Mouse (Mus musculus): ENCODE results near the gene Olfr299. TPM values are rescaled to one million over a fixed set of nuclear protein-coding genes. Genes with fewer than 3 reads are reported as not detected.

Olfr299 gene
- total RNA-seq (2021): not detected
- polyA plus RNA-seq (2012; rRNA removed): not detected in 2 replicates
- long read RNA-seq: 0 reads

GRCm38 (mm10) chr7:86459621-86460020 is at the start of gene Olfr299:
TSS of gene Olfr299 (plus strand) at chr7:86459921.
- no peak for DNase-seq

GRCm38 (mm10) chr7:86492384-86492783 is 32.7 kb downstream of the Olfr299 start, which contains the start of gene Olfr298:
TSS of gene Olfr298 (minus strand) at chr7:86492484.
- no peak for DNase-seq

Other genes with a start within 250 kb of the Olfr299 start
- not detected for gene Vmn2r76, start 213.6 kb upstream of the Olfr299 start, total RNA-seq (2021)
- not detected in 2 replicates for gene Vmn2r76, start 213.6 kb upstream of the Olfr299 start, polyA plus RNA-seq (2012; rRNA removed)
- not detected for gene Olfr310, start 182.7 kb upstream of the Olfr299 start, total RNA-seq (2021)
- not detected in 2 replicates for gene Olfr310, start 182.7 kb upstream of the Olfr299 start, polyA plus RNA-seq (2012; rRNA removed)
- gene Olfr309, start 146.2 kb upstream of the Olfr299 start, total RNA-seq (2021): not detected
- not detected in 2 replicates for gene Olfr309, start 146.2 kb upstream of the Olfr299 start, polyA plus RNA-seq (2012; rRNA removed)
- not detected for gene Olfr308, start 134.3 kb upstream of the Olfr299 start, total RNA-seq (2021)
- not detected in 2 replicates for gene Olfr308, start 134.3 kb upstream of the Olfr299 start, polyA plus RNA-seq (2012; rRNA removed)
- gene Olfr307, start 122.3 kb upstream of the Olfr299 start, total RNA-seq (2021): not detected
- not detected in 2 replicates for gene Olfr307, start 122.3 kb upstream of the Olfr299 start, polyA plus RNA-seq (2012; rRNA removed)
- not detected for gene Olfr305, start 93.0 kb upstream of the Olfr299 start, total RNA-seq (2021)
- gene Olfr305, start 93.0 kb upstream of the Olfr299 start, polyA plus RNA-seq (2012; rRNA removed): not detected in 2 replicates
- gene Olfr304, start 73.3 kb upstream of the Olfr299 start, total RNA-seq (2021): not detected
- not detected in 2 replicates for gene Olfr304, start 73.3 kb upstream of the Olfr299 start, polyA plus RNA-seq (2012; rRNA removed)
- not detected for gene Olfr303, start 62.1 kb upstream of the Olfr299 start, total RNA-seq (2021)
- not detected in 2 replicates for gene Olfr303, start 62.1 kb upstream of the Olfr299 start, polyA plus RNA-seq (2012; rRNA removed)
- gene Olfr301, start 56.1 kb upstream of the Olfr299 start, total RNA-seq (2021): not detected
- not detected in 2 replicates for gene Olfr301, start 56.1 kb upstream of the Olfr299 start, polyA plus RNA-seq (2012; rRNA removed)
- gene Olfr298, start 32.6 kb downstream of the Olfr299 start, total RNA-seq (2021): not detected
- not detected in 2 replicates for gene Olfr298, start 32.6 kb downstream of the Olfr299 start, polyA plus RNA-seq (2012; rRNA removed)
- not detected for gene Olfr297, start 60.0 kb downstream of the Olfr299 start, total RNA-seq (2021)
- not detected in 2 replicates for gene Olfr297, start 60.0 kb downstream of the Olfr299 start, polyA plus RNA-seq (2012; rRNA removed)
- gene Olfr295, start 123.9 kb downstream of the Olfr299 start, total RNA-seq (2021): not detected
- gene Olfr295, start 123.9 kb downstream of the Olfr299 start, polyA plus RNA-seq (2012; rRNA removed): not detected in 2 replicates
- not detected for gene Olfr294, start 156.7 kb downstream of the Olfr299 start, total RNA-seq (2021)
- gene Olfr294, start 156.7 kb downstream of the Olfr299 start, polyA plus RNA-seq (2012; rRNA removed): not detected in 2 replicates
- not detected for gene Olfr293, start 189.1 kb downstream of the Olfr299 start, total RNA-seq (2021)
- gene Olfr293, start 189.1 kb downstream of the Olfr299 start, polyA plus RNA-seq (2012; rRNA removed): not detected in 2 replicates
- gene Olfr292, start 228.4 kb downstream of the Olfr299 start, total RNA-seq (2021): not detected
- not detected in 2 replicates for gene Olfr292, start 228.4 kb downstream of the Olfr299 start, polyA plus RNA-seq (2012; rRNA removed)

Measured in adrenal gland, adult 2 months (tissue).